8 mouse cellular contexts compared by ENCODE assay signal in the genomic region with DNA sequence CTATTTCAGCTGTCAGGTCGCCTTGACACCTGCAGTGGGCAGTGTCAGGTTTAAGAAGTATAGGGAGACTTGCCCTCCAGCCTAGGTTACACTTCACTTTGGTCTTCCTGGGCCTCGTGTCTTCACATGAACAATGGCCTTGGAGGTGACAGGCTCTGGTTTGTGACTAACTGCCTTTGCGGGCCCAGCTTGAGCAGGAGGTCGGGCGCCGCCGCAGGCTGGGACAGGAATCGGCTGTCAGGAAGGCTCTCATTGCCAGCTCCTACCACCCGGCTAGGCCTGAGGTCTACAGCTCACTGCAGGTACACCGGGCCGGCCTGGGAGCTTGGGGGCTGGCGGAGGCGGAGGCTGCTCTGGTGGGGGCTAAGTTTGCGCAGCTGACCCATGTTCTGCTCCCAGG. TPM values are rescaled to one million over a fixed set of nuclear protein-coding genes. Genes with fewer than 3 reads are reported as not detected.
DNase-seq lines count a peak whose midpoint lies in the region; ATAC-seq and TF ChIP-seq lines count a peak whose summit lies in the region.

No protein-coding gene starts in this region.

- H3K9ac ChIP-seq in heart, embryonic 13.5 days: peak overlapping the region; percentile 87

- in situ Hi-C loops in Patski (cut with MboI; ENCODE audit: low pct_unique_long_range_greater_than_20kb): no loop called here

- CTCF ChIA-PET in Patski (lab: Charles Lee): interaction anchor here (0.9 to 1.6 kb wide), 7 partner anchors 9 to 144 kb away, joined by 3 to 5 read pairs (median 3); no protein-coding TSS in a partner anchor

- 15% methylated on average over 14 of the region's 14 CpGs for WGBS in heart, embryonic 13.5 days

- no peak for TF ChIP-seq CTCF in Patski (IDR thresholded peaks at IDR 0.05)
- peak; percentile 40; the same call in 1 of the 2 replicates for TF ChIP-seq CTCF in cortical plate, adult 2 months (IDR thresholded peaks at IDR 0.05; ENCODE audit: extremely low read depth, insufficient read depth, low read length)

- no peaks in the 10 kb centered on the region; the same call in 1 of the 2 replicates for H3K4me1 ChIP-seq in cortical plate, adult 2 months (ENCODE audit: control insufficient read depth, insufficient read depth, low read length)
- H3K4me1 ChIP-seq in heart, embryonic 13.5 days: peaks cover 42% of the 10 kb centered on the region

- no peak for TF ChIP-seq POLR2A in cortical plate, adult 2 months (IDR thresholded peaks at IDR 0.05; ENCODE audit: extremely low read depth, insufficient read depth, low read length)

- no peaks in the 10 kb centered on the region for H3K9me3 ChIP-seq in heart, embryonic 13.5 days

- POLR2A ChIA-PET in Patski (lab: Charles Lee): no interaction called here

- DNase-seq in CD4-positive, CD25-positive, alpha-beta regulatory T cell, adult 2 months (ENCODE audit: low read depth, low spot score): peak; percentile 79
- no peak for DNase-seq in Patski (ENCODE audit: low read depth, low spot score)
- peak; percentile 77 for DNase-seq in kidney, postnatal 10 days
- peak; percentile 68 for DNase-seq in lung, postnatal 10 days
- peak; percentile 53 for DNase-seq in right cerebral cortex, postnatal 25 days

- H3K27ac ChIP-seq in cortical plate, adult 2 months (ENCODE audit: insufficient read depth, low read length): 0 out of 2 replicates have a peak overlapping the region, but pooled peaks have one; percentile 33
- H3K27ac ChIP-seq in heart, embryonic 13.5 days (replicated peaks): peak overlapping the region; percentile 89

- H3K4me3 ChIP-seq in cortical plate, adult 2 months (ENCODE audit: insufficient read depth, low read length): peak overlapping the region; percentile 94
- peak overlapping the region; percentile 85 for H3K4me3 ChIP-seq in heart, embryonic 13.5 days

- ATAC-seq in CD4-positive, CD25-positive, alpha-beta regulatory T cell, adult 4 months: no peak
- peak; percentile 40 for ATAC-seq in Patski
- ATAC-seq in heart, embryonic 13.5 days (ENCODE audit: extremely low read depth, insufficient number of reproducible peaks, low FRiP score, low TSS enrichment): no peak

- peak overlapping the region; percentile 93 for H3K4me2 ChIP-seq in heart, embryonic 13.5 days

- H3K36me3 ChIP-seq in heart, embryonic 13.5 days: peaks cover 21% of the 10 kb centered on the region

- no peaks in the 10 kb centered on the region for H3K27me3 ChIP-seq in Patski
- no peaks in the 10 kb centered on the region for H3K27me3 ChIP-seq in heart, embryonic 13.5 days (replicated peaks)

RNA-seq across cellular contexts. Expression of a gene that starts 0.9 kb away (rescaled TPM):
- polyA plus RNA-seq in CD4-positive, CD25-positive, alpha-beta regulatory T cell, adult 4 months (2017; shearing (Covaris generic)): 10 to 100 TPM; 25.6 to 51.6 TPM
- polyA plus RNA-seq in Patski (2021): 45.4 TPM
- polyA plus RNA-seq in cortical plate, adult 2 months (2012; rRNA removed): 43.2 and 45.1 TPM in 2 replicates
- polyA plus RNA-seq in heart, embryonic 13.5 days (2015; fragmentation: Nextera tagmentation; extraction: Ambion mirVana): 18.3 and 18.8 TPM in 2 replicates

RNA-seq across cellular contexts. Expression of a gene that starts 2.9 kb away (rescaled TPM):
- polyA plus RNA-seq in CD4-positive, CD25-positive, alpha-beta regulatory T cell, adult 4 months (2017; shearing (Covaris generic)): 10 to 100 TPM; 48.7 to 61.0 TPM
- 89.3 TPM for polyA plus RNA-seq in Patski (2021)
- polyA plus RNA-seq in cortical plate, adult 2 months (2012; rRNA removed): 72.5 and 78.9 TPM in 2 replicates
- 68.5 and 70.8 TPM in 2 replicates for polyA plus RNA-seq in heart, embryonic 13.5 days (2015; fragmentation: Nextera tagmentation; extraction: Ambion mirVana)

RNA-seq across cellular contexts. Expression of a gene that starts 17.4 kb away (rescaled TPM):
- polyA plus RNA-seq in CD4-positive, CD25-positive, alpha-beta regulatory T cell, adult 4 months (2017; shearing (Covaris generic)): 10 to 100 TPM; 16.1 to 16.6 TPM
- polyA plus RNA-seq in Patski (2021): 5.3 TPM
- polyA plus RNA-seq in cortical plate, adult 2 months (2012; rRNA removed): 35.5 and 37.8 TPM in 2 replicates
- 1.6 and 1.7 TPM in 2 replicates for polyA plus RNA-seq in heart, embryonic 13.5 days (2015; fragmentation: Nextera tagmentation; extraction: Ambion mirVana)
